In the genomic region with DNA sequence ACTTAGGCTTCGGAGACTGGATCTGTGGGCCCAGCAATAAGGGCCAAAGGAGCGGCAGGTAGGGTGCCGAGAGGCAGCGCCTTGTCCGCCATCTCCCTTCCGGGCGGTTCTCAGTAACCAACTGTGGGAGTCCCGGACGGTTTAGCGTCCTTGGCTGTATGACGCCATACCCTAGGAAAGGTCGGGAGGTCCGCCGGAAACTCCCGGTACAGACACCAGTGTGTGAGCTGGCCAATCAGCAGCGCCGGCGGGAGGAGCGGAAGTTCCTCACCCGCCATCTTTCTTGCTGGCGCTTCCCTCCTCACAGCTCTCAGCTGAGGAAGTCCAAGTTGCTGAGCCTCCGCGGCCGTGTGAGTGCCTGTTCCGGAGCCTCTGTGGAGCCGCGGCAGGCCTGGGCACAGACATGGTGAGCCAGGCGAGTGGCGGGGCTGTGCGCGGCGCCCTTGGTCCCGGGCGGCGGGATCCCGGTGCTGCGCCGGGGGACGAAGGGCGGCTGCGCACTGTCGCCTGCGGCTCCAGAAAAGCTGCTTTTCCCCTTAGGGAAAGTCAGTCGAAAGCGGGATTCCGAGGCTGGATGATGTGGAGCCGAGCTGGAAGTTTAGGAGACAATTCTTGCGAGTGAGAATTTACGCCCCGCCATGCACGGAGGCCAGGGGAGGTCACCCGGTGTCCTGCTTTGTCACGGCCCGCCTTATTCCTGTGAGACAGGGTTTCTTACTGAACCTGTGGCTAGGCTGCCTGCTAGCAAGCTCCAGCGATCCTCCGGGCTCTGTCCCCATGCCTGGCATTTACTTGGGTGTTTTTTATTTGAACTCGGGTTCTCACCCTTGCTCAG, we compare ENCODE assay signal across 7 mouse cellular contexts. TPM values are rescaled to one million over a fixed set of nuclear protein-coding genes. Genes with fewer than 3 reads are reported as not detected.
DNase-seq lines count a peak whose midpoint lies in the region; ATAC-seq lines count a peak whose summit lies in the region.

No protein-coding gene starts in this region.

- H3K9ac ChIP-seq in intestine, embryonic 15.5 days = peak overlapping the region; percentile 89

- intact Hi-C loops in gastrocnemius, postnatal 36 days (cut with DNase I) = loop anchor here (1.0 to 10.0 kb wide), 2 partner anchors 14 to 378 kb away; a partner anchor contains a TSS
- intact Hi-C loops in left cerebral cortex, postnatal 25 days (cut with DNase I) = loop anchor here (1.0 to 2.0 kb wide), 2 partner anchors 14 to 28 kb away; a partner anchor contains a TSS

- H3K4me1 ChIP-seq in intestine, embryonic 15.5 days (replicated peaks) = no peaks in the 10 kb centered on the region
- peaks cover 17% of the 10 kb centered on the region for H3K4me1 ChIP-seq in midbrain, embryonic 10.5 days

- under 1% methylated on average over 57 of the region's 57 CpGs for WGBS in intestine, embryonic 15.5 days
- WGBS in midbrain, embryonic 10.5 days = under 1% methylated on average over 57 of the region's 57 CpGs

- H3K4me3 ChIP-seq in intestine, embryonic 15.5 days (replicated peaks) = peak overlapping the region; percentile 56
- H3K4me3 ChIP-seq in midbrain, embryonic 10.5 days = peak overlapping the region; percentile 76

- H3K27me3 ChIP-seq in intestine, embryonic 15.5 days (replicated peaks) = no peaks in the 10 kb centered on the region
- H3K27me3 ChIP-seq in midbrain, embryonic 10.5 days (ENCODE audit: low read depth, poor library complexity, severe bottlenecking) = no peaks in the 10 kb centered on the region

- peak overlapping the region; percentile 67 for H3K4me2 ChIP-seq in intestine, embryonic 15.5 days (replicated peaks)

- peak; percentile 97 for DNase-seq in adrenal gland, adult 2 months
- peak; percentile 86 for DNase-seq in embryo, embryonic 11.5 days (ENCODE audit: low read depth, low spot score)
- peak; percentile 88 to 91 for DNase-seq in gastrocnemius, postnatal 36 days
- DNase-seq in left cerebral cortex, postnatal 25 days (ENCODE audit: low spot score in 2 of 2) = peak; percentile 95 to 98
- DNase-seq in midbrain, embryonic 10.5 days (ENCODE audit: low spot score) = peak; percentile 95
- DNase-seq in right cerebral cortex, postnatal 4 days = peak; percentile 87

- no peaks in the 10 kb centered on the region for H3K9me3 ChIP-seq in intestine, embryonic 15.5 days
- H3K9me3 ChIP-seq in midbrain, embryonic 10.5 days (replicated peaks) = no peaks in the 10 kb centered on the region

- peak overlapping the region; percentile 98 for H3K27ac ChIP-seq in intestine, embryonic 15.5 days
- H3K27ac ChIP-seq in midbrain, embryonic 10.5 days (replicated peaks) = peak overlapping the region; percentile 95

- no peaks in the 10 kb centered on the region for H3K36me3 ChIP-seq in intestine, embryonic 15.5 days
- H3K36me3 ChIP-seq in midbrain, embryonic 10.5 days = peaks cover 31% of the 10 kb centered on the region

- peak; percentile 100 for ATAC-seq in intestine, embryonic 15.5 days

RNA-seq across cellular contexts. Expression of a gene that starts 14.3 kb away (rescaled TPM):
- total RNA-seq in adrenal gland, adult 2 months (2021) = 10 to 100 TPM; 26.8 to 45.2 TPM
- 0.59 and 0.71 TPM in 2 replicates for polyA plus RNA-seq in adrenal gland, adult 2 months (2012; rRNA removed)
- 10 to 100 TPM; 15.7 to 19.1 TPM for total RNA-seq in gastrocnemius, postnatal 36 days (2021)
- 18.4 and 20.0 TPM in 2 replicates for polyA plus RNA-seq in intestine, embryonic 15.5 days (2015; fragmentation: Nextera tagmentation; extraction: Ambion mirVana)
- total RNA-seq in left cerebral cortex, postnatal 25 days (2021) = 10 to 100 TPM; 30.6 to 31.2 TPM
- 35.4 and 37.5 TPM in 2 replicates for polyA plus RNA-seq in midbrain, embryonic 10.5 days (2016; fragmentation: Nextera tagmentation; extraction: Ambion mirVana)

RNA-seq across cellular contexts. Expression of a gene that starts 14.4 kb away (rescaled TPM):
- total RNA-seq in adrenal gland, adult 2 months (2021) = 1 to 10 TPM; 5.7 to 7.3 TPM
- 0.11 and 0.21 TPM in 2 replicates for polyA plus RNA-seq in adrenal gland, adult 2 months (2012; rRNA removed)
- total RNA-seq in gastrocnemius, postnatal 36 days (2021) = 1 to 10 TPM; 2.1 to 2.6 TPM
- 3.8 and 4.4 TPM in 2 replicates for polyA plus RNA-seq in intestine, embryonic 15.5 days (2015; fragmentation: Nextera tagmentation; extraction: Ambion mirVana)
- 10 to 100 TPM; 11.4 to 12.2 TPM for total RNA-seq in left cerebral cortex, postnatal 25 days (2021)
- polyA plus RNA-seq in midbrain, embryonic 10.5 days (2016; fragmentation: Nextera tagmentation; extraction: Ambion mirVana) = 8.2 and 10.7 TPM in 2 replicates

RNA-seq across cellular contexts. Expression of a gene that starts 28.1 kb away (rescaled TPM):
- total RNA-seq in adrenal gland, adult 2 months (2021) = 10 to 100 TPM; 17.0 to 26.0 TPM
- polyA plus RNA-seq in adrenal gland, adult 2 months (2012; rRNA removed) = 0.71 and 1.3 TPM in 2 replicates
- 1 to 10 TPM; 2.0 to 2.9 TPM for total RNA-seq in gastrocnemius, postnatal 36 days (2021)
- polyA plus RNA-seq in intestine, embryonic 15.5 days (2015; fragmentation: Nextera tagmentation; extraction: Ambion mirVana) = 20.7 and 23.3 TPM in 2 replicates
- total RNA-seq in left cerebral cortex, postnatal 25 days (2021) = 10 to 100 TPM; 13.5 to 14.2 TPM
- polyA plus RNA-seq in midbrain, embryonic 10.5 days (2016; fragmentation: Nextera tagmentation; extraction: Ambion mirVana) = 24.4 and 26.6 TPM in 2 replicates

RNA-seq across cellular contexts. Expression of a gene that starts 41.0 kb away (rescaled TPM):
- 1 to 10 TPM; 4.7 to 6.6 TPM for total RNA-seq in adrenal gland, adult 2 months (2021)
- 0.10 and 0.19 TPM in 2 replicates for polyA plus RNA-seq in adrenal gland, adult 2 months (2012; rRNA removed)
- 1 to 10 TPM; 1.6 to 2.3 TPM for total RNA-seq in gastrocnemius, postnatal 36 days (2021)
- 4.2 and 5.4 TPM in 2 replicates for polyA plus RNA-seq in intestine, embryonic 15.5 days (2015; fragmentation: Nextera tagmentation; extraction: Ambion mirVana)
- 10 to 100 TPM; 10.7 to 12.4 TPM for total RNA-seq in left cerebral cortex, postnatal 25 days (2021)
- 5.3 and 5.4 TPM in 2 replicates for polyA plus RNA-seq in midbrain, embryonic 10.5 days (2016; fragmentation: Nextera tagmentation; extraction: Ambion mirVana)

Comparison
In these comparisons a context has a peak if more than half of its experiments do, and no peak if none do; other contexts are left out.
1. Peak in every context shown above with its lines: DNase-seq, ATAC-seq, H3K4me3 ChIP-seq and H3K27ac ChIP-seq.